Mouse (Mus musculus) lung, adult 2 months (tissue): ENCODE data around the gene C1ql4.

Experiments used
- CTCF ChIP-seq: fragments of 200-500 bp; IDR thresholded peaks from 2 replicates; pipeline ENCODE4 v1.5.1; 2011; ENCODE audit warnings: mild to moderate bottlenecking, low read length, control low read depth; ENCODE audit not compliant: insufficient read depth
- POLR2A ChIP-seq: fragments of 200-500 bp; IDR thresholded peaks from 2 replicates; pipeline ENCODE4 v1.6.1; 2011; ENCODE audit warnings: low read depth, mild to moderate bottlenecking, control low read depth, low read length, borderline replicate concordance; ENCODE audit errors: extremely low read depth

- TF ChIP-seq CTCF (no peak), POLR2A (no peak)
Observed at GRCm38 (mm10) chr15:99115065-99115423, 27.4 kb upstream of the C1ql4 start.
